Mouse (Mus musculus) megakaryocyte progenitor cell, adult 5-6 weeks (primary cell): ENCODE data around the gene Sapcd1. TPM values are rescaled to one million over a fixed set of nuclear protein-coding genes. Genes with fewer than 3 reads are reported as not detected.
A peak's percentile ranks its signal among the peaks of the same experiment; 100 is the strongest.

Experiments
- ATAC-seq: replicated peaks from 2 replicates; pipeline ENCODE4 v1.8.0; 2016; ENCODE audit warnings: mild to moderate bottlenecking, moderate TSS enrichment, inconsistent platforms; ENCODE audit not compliant: poor library complexity
- total RNA-seq, 2 experiments: library from RNA; stranded (forward) in 1 of 2; stranded (reverse) in 1 of 2; fragments of 157-497, 149-512 nt in 1 of 2; fragments of 200-1000 nt in 1 of 2; gene quantifications; 2 replicates each; pipeline versions ENCODE4 v1.2.3 to v1.2.4; 2015 to 2017

Gene Sapcd1
- total RNA-seq, 2 experiments from 2014 or later: 1.9 TPM; not detected in 1

DNA sequence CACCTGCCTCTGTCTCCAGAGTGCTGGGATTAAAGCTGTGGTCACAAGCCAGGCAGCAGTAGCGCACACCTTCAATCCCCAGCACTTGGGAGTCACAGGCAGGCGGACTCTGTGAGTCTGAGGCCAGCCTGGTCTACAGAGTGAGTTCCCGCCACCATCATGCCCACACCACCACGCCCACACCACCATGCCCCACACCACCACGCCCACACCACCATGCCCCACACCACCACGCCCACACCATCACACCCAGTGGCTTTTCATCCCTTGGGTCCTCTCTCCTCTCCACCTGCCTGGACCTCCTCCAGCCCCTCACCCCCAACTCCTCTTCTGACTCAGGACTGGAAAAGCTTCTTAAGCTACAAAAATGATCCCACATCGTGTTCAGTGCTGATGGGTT, 4.1 kb upstream of the Sapcd1 start:
- peak; percentile 46 for ATAC-seq

- no peak for ATAC-seq
These were observed 3.5 kb upstream of the Sapcd1 start for GRCm38 (mm10) chr17:35031272-35031671.

DNA sequence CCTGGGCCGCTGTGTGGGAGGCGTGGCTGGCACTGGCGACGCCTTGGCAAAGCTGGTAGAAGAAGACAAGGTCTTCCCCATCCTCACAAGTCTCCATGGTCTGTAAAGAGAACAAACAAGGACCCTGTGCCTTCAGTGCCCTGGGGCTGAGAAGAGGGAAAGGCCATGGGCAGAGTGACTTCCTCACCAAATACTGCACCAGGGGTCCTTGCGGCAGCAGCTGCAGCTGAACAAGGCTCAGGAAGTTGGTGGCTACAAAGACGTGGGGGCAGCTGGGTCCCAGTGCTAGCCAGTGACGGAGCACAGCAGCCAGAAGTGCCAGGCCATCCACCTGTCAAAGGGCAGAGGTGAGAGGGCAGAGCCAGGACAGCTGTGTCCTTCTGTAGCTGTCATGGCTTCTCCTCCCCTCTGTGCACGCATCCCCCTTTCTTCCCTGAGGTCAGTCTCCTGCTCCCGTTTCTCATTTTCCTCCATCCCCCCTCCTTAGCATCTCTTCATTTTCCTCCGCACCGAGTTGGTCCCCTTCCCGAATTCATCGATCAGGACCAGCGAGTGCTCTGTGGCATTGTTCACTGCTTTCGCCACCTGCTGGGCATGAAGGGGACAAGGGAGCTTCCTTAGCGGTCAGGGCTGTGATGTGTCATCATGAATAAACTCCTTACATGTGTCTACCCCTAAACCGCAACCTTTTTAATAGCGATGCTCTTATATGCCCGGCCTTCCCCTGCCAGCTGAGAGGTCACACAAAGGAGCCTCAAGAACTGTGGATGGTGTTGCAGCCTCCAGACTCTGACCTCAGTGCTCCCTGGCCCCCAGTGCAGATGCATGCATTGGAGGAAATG, 2.1 kb upstream of the Sapcd1 start:
- ATAC-seq: peak; percentile 69

- ATAC-seq: no peak
These were observed 499 bp upstream of the Sapcd1 start for GRCm38 (mm10) chr17:35028315-35028714.

GRCm38 (mm10) chr17:35026206-35026605, 1.6 kb downstream of the Sapcd1 start:
- no peak for ATAC-seq

DNA sequence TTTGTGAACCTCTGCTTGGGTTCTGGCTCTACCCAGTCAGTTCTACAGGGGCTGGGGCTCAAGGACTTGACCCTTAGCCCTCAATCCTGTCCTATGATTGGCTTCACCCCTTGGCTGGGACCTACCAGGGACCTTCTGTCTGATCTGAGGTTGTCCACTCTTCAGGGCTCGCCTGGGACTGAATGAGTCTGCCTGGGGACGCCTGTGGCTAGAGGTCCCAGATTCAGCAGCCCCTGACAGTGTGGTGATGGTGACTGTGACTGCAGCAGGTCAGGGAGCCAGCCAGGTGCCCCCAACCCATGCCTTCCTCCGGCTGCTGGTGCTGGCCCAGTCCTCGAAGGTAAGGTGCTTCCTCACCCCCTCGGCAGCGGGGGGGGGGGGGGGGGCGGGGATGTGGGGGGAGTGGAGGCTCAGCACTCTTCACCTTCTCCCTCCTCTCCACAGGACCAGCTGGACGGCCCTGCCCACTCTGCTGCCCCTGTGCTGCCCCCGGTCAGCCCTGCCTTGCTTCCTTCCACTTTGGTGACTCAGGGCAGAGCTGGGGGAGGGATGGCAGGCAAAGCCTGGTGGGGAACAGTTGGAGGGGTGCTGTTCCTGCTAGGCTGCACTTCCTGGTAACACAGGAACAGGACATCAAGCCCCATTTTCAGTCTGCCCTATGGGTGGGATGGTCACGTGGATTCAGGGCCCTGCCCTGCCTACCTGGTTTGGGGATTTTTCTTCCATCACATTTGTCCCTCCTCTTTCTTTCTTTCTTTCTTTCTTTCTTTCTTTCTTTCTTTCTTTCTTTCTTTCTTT, 2.9 kb downstream of the Sapcd1 start:
- ATAC-seq: no peak

GRCm38 (mm10) chr17:35024261-35024660, 3.6 kb downstream of the Sapcd1 start:
- no peak for ATAC-seq

DNA sequence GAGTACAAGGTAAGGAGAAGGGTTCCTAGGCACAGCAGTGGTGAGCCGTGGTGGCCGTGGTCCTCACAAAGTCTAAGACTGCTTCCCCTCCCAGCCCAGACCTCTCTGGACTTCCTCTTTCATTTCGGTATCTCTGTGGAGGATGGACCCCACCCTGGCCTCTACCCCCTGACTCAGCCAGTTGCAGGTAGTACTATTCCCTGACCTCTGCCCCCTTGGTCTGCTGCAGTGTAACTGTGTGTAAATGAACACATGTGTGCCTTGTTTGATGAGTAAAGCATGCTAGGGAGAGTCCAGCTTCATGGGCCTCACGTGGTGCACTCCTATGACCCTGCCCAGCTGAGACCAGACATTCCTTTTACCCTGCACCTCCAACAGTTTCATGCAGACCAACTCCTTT, 4.1 kb downstream of the Sapcd1 start:
- ATAC-seq: no peak; the same call in 1 of the 2 replicates

GRCm38 (mm10) chr17:35023221-35023620, 4.6 kb downstream of the Sapcd1 start:
- no peak for ATAC-seq

DNA sequence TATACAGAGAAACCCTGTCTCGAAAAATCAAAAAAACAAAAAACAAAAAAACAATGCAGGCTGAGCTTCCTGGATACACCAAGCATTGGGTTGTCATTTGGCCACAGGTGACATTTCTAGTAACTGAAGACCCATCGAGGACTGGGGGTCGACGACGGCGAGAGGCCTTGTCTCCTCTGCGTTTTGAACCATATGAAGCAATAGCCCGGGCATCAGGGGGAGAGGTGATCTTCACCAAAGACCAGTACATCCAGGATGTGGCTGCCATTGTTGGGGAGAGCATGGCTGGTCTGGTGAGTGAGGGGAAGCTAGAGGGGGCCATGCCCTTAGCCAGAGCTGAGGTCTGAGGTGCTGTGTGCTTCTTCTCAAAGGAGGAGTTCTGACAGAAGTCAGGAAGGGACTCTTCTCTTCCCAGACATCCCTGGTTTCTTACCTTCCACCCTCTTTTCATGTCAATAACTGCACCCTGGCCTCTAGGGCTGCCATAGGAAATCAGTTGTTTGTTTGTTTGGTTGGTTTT, 5.2 kb downstream of the Sapcd1 start:
- no peak for ATAC-seq

- peak; percentile 74 for ATAC-seq
These were observed 5.9 kb downstream of the Sapcd1 start for GRCm38 (mm10) chr17:35021842-35022477.

GRCm38 (mm10) chr17:35021163-35021808, 6.5 kb downstream of the Sapcd1 start:
- ATAC-seq: peak; percentile 64

GRCm38 (mm10) chr17:35020551-35020950, 7.3 kb downstream of the Sapcd1 start:
- no peak for ATAC-seq

GRCm38 (mm10) chr17:35019894-35020293, 7.9 kb downstream of the Sapcd1 start:
- no peak for ATAC-seq

DNA sequence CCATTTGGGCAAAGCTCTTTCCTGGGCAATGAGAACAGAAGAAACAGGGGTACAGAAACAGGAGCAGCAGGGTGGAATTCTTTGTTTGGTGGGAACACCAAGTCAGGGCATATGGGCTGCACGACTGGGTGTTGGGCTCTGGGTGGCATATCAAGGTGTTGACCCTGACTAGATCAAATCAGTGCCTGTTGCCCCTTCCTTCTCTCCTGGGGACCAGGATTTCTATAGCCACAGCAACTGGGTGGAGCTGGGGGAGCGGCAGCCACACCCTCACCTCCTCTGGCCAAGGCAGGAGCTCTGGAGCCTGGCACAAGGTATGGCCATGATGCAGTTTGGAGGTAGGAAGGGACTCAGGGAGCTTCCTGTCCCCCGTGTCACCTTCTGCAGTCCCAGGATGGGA, 9.6 kb downstream of the Sapcd1 start:
- no peak for ATAC-seq

DNA sequence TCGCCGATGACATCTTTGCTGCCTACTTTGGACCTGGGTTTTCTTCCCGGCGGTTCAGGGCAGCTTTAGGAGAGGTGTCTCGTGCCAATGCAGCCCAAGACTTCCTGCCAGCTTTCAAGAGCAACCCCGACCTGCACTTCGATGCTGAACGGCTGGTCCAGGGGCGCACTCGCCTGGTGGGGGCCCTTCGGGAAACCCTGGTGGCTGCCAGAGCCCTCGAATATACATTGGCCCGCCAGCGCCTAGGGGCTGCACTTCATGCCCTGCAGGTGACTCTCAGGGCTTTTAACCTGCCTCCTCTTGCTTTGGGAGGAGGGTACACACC, 10.1 kb downstream of the Sapcd1 start:
- ATAC-seq: no peak

DNA sequence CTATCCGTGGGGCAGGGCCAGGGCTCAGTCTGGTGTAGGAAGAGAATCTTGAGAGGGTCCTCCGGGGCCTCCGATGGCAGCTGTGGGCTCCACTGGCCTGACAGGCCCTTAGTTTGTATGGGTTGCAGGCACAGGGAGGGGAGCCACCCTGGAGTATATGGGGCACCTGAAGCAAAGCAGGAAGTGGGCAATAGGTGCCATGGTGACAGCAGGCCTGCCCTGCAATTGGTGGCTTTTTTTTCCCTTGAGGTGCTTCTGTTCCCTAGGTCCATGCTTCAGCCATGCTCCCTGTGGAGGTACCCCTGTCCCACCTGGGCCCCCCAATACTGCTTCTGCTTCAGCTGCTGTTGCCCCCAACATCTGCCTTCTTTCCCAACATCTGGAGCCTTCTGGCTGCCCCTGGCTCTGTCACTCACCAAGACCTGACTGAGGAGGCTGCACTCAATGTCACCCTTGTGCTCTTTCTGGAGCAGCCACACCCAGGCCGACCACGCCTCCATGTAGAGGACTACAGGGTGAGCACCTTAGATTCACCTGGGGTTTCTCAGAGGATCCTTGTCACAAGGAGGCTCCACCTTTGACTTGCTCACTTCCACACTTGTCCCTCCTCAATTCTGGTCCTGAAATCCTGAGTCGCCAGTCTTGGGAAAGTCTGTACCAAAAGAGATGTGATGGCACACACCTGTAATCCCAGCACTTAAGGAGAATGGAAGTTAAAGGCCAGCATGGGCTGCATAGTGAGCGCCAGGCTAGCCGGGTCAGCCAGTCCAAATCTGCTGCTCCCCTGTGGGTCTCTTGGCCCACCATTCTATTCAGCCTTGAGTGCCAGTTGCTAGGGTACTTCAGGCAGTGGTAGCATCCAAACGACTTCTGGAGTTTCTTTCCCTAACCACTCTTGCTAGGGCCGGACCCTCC, 10.8 kb downstream of the Sapcd1 start:
- no peak for ATAC-seq

DNA sequence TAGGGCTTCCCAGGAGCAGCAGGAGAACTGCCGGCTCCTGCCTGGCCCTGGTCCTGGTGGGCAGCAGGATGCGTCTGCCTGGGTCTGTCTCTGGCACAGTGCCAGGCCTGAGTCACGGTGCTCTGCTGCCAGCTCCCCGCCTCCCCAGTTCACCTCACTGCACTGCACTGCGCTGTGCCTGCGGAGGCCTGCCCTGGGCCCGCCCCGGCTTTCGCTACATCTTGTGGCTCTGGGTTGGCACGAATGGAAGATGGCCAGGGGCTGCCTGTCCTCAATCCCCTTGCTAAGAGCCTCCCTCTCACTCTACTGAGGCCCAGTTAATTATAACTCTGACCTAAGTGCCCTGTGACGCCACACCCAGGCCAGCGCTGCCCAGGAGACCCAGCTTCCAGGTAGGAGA, 11.4 kb downstream of the Sapcd1 start, which contains the start of gene Vwa7:
Gene Vwa7, plus strand, starts transcription at position 204 of the 400 bp plus-strand sequence.
- peak; percentile 49 for ATAC-seq

DNA sequence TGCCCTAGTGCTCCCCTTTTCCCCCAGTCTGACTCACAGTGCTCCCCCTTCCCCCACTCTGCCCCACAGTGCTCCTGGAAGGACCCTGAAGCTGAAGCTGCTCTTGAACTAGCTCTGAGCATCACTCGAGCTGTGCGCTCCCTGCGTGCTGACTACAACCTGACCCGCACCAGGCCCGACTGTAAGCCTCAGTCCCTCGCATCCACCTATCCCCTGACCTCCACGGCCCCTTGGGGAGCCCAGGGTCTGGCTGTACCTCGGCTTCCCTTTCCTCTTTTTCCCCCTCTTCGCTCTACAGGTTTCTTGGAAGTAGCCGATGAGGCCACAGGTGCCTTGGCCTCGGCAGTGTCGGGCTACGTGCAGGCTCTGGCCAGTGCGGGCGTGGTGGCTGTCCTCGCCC, 12.5 kb downstream of the Sapcd1 start:
- ATAC-seq: no peak

- no peak for ATAC-seq
These were observed 14.6 kb downstream of the Sapcd1 start for GRCm38 (mm10) chr17:35013221-35013620.
